Mouse (Mus musculus): Measurements from ENCODE around the gene Tomm70a. TPM values are rescaled to one million over a fixed set of nuclear protein-coding genes. Genes with fewer than 3 reads are reported as not detected.
A peak's percentile ranks its signal among the peaks of the same experiment; 100 is the strongest.

Tomm70a gene
- total and polyA plus RNA-seq, 3 experiments = 112 to 194 (median 129) TPM

DNA sequence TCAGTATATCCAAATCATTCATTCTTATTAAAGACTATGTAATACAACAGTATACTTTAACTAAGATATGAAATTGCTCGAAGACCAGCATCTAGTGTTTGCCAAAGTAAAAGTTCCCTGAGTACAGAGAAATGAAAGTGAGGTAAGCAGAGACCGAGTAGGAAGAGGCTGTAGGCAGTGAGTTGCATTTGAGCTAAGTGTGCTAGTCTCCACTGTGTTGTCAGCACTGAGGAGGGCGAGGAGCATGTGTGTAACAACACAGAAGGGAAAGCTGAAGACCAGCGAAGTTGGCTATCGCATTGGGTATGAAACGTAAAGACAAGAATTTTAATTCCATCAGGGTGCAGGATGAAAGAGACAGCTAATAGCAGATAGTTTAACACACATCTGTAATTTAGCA is 12.1 kb downstream of the Tomm70a start:
- Histone ChIP-seq H3K27me3 (replicated peaks) (no peaks in the 10 kb centered on the region), H3K4me1 (ENCODE audit: control insufficient read depth in 1 of 2, insufficient read depth in 2 of 2) (peaks cover 12 to 36% of the 10 kb centered on the region in 2 experiments; a peak in 3 of 4 replicates), H3K4me2 (ENCODE audit: insufficient read depth, low read depth, poor library complexity, severe bottlenecking) (no peak overlapping the region), H3K79me2 (replicated peaks; ENCODE audit: control insufficient read depth, extremely low read depth, insufficient read depth, poor library complexity, severe bottlenecking) (peaks cover 66% of the 10 kb centered on the region), H3K36me3 (replicated peaks in 1 of 2; ENCODE audit: control insufficient read depth in 1 of 2, insufficient read depth in 1 of 2, low read length in 1 of 2) (peaks cover 29 to 82% of the 10 kb centered on the region in 2 experiments), H3K27ac (ENCODE audit: insufficient read depth, low read depth) (no peak overlapping the region), H3K4me3 (replicated peaks in 1 of 3; ENCODE audit: low read depth in 2 of 3, low read length in 2 of 3, poor library complexity in 1 of 3) (no peak overlapping the region), H3K9ac (ENCODE audit: insufficient read depth, low read depth) (no peak overlapping the region), H3K9me3 (replicated peaks; ENCODE audit: low read length) (no peaks in the 10 kb centered on the region)
- dilution Hi-C loops (cut with MboI; ENCODE audit: extremely low pct_ligation_motif_present, extremely low pct_unique_long_range_greater_than_20kb, low sequenced_read_pairs) = no loop called here
- DNase-seq (ENCODE audit: extremely low read depth) = no peak
- TF ChIP-seq POLR2AphosphoS2 (IDR thresholded peaks at IDR 0.05; ENCODE audit: low read depth, low read length) (0 out of 2 replicates have a peak, but pooled peaks have one; percentile 34), JUND (conservative IDR thresholded peaks at IDR 0.05; ENCODE audit: low read depth, low read length) (no peak), CHD2 (IDR thresholded peaks at IDR 0.05; ENCODE audit: low read length) (no peak), USF2 (conservative IDR thresholded peaks at IDR 0.05; ENCODE audit: low read depth, low read length) (no peak), TCF12 (IDR thresholded peaks at IDR 0.05; ENCODE audit: low read depth, low read length) (no peak), CHD1 (IDR thresholded peaks at IDR 0.05; ENCODE audit: low read depth, low read length) (no peak), IRF4 (IDR thresholded peaks at IDR 0.05; ENCODE audit: low read depth, low read length) (no peak)
- in situ Hi-C loops (cut with MboI; ENCODE audit: low pct_ligation_motif_present, low pct_unique_long_range_greater_than_20kb, low sequenced_read_pairs) = no loop called here

DNA sequence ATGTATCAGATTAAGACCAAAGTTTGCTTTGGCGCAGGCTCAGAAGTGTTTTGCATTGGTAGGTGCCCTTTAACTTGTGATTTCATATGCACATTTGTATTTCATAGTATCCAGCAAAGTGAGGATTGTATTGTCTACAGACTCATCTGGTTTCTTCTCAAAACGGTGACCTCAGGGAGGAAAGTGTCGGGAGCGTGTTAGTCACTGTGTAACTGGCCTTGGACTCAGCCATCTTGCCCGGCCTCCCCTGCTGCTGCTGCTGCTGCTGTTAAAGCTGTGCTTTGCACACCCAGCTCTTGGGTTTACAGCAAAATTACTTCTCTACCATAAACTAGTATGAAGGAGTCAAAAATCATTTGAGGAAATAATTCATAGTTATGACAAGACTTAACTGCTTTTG is 23.2 kb downstream of the Tomm70a start:
- no peaks in the 10 kb centered on the region; the same call in 1 of the 2 replicates for H3K79me2 ChIP-seq (replicated peaks; ENCODE audit: control insufficient read depth, extremely low read depth, insufficient read depth, poor library complexity, severe bottlenecking)
- no peak overlapping the region for H3K9ac ChIP-seq (ENCODE audit: insufficient read depth, low read depth)
- H3K36me3 ChIP-seq (replicated peaks in 1 of 2; ENCODE audit: control insufficient read depth in 1 of 2, insufficient read depth in 1 of 2, low read length in 1 of 2) = peaks cover 48 to 86% of the 10 kb centered on the region in 2 experiments
- in situ Hi-C loops (cut with MboI; ENCODE audit: low pct_ligation_motif_present, low pct_unique_long_range_greater_than_20kb, low sequenced_read_pairs) = no loop called here
- no peak overlapping the region for H3K27ac ChIP-seq (ENCODE audit: insufficient read depth, low read depth)
- no peaks in the 10 kb centered on the region for H3K4me1 ChIP-seq (ENCODE audit: control insufficient read depth in 1 of 2, insufficient read depth in 2 of 2)
- dilution Hi-C loops (cut with MboI; ENCODE audit: extremely low pct_ligation_motif_present, extremely low pct_unique_long_range_greater_than_20kb, low sequenced_read_pairs) = no loop called here
- no peak overlapping the region for H3K4me2 ChIP-seq (ENCODE audit: insufficient read depth, low read depth, poor library complexity, severe bottlenecking)
- no peak overlapping the region for H3K4me3 ChIP-seq (replicated peaks in 1 of 3; ENCODE audit: low read depth in 2 of 3, low read length in 2 of 3, poor library complexity in 1 of 3)
- H3K27me3 ChIP-seq (replicated peaks) = no peaks in the 10 kb centered on the region
- H3K9me3 ChIP-seq (replicated peaks; ENCODE audit: low read length) = no peaks in the 10 kb centered on the region
- TF ChIP-seq NELFE (IDR thresholded peaks at IDR 0.05; ENCODE audit: low read depth, low read length) (no peak), MAZ (IDR thresholded peaks at IDR 0.05; ENCODE audit: low read depth, low read length) (no peak), MXI1 (IDR thresholded peaks at IDR 0.05; ENCODE audit: low read depth, low read length) (no peak), POLR2AphosphoS2 (IDR thresholded peaks at IDR 0.05; ENCODE audit: low read depth, low read length) (no peak), RCOR1 (conservative IDR thresholded peaks at IDR 0.05; ENCODE audit: low read depth, low read length) (no peak), NRF1 (IDR thresholded peaks at IDR 0.05; ENCODE audit: low read depth, low read length) (no peak), SIN3A (IDR thresholded peaks at IDR 0.05; ENCODE audit: low read length) (no peak), GABPA (IDR thresholded peaks at IDR 0.05; ENCODE audit: insufficient replicate concordance, low read depth, low read length) (no peak), HCFC1 (IDR thresholded peaks at IDR 0.05; ENCODE audit: low read depth, low read length) (no peak), JUN (IDR thresholded peaks at IDR 0.05; ENCODE audit: insufficient read depth, low read depth, low read length) (no peak), ZKSCAN1 (IDR thresholded peaks at IDR 0.05; ENCODE audit: borderline replicate concordance, low read depth, low read length) (no peak), PAX5 (IDR thresholded peaks at IDR 0.05; ENCODE audit: low read length) (no peak)
- no peak for DNase-seq (ENCODE audit: extremely low read depth)
